Mouse (Mus musculus) gastrocnemius, postnatal 36 days (tissue): ENCODE results near the gene Best2. TPM values are rescaled to one million over a fixed set of nuclear protein-coding genes. Genes with fewer than 3 reads are reported as not detected.
A peak's percentile ranks its signal among the peaks of the same experiment; 100 is the strongest.

Experiments
- DNase-seq, 2 experiments: peaks; one replicate each; pipeline ENCODE4 v3.0.0; 2022
- intact Hi-C: fragments of 180-260 bp; cut with DNase I; formaldehyde crosslinking; loops from one replicate; pipeline ENCODE4 v1.15.1; 2025
- total RNA-seq, 2 experiments: library from RNA; stranded (reverse); gene quantifications; 2 replicates each; pipeline ENCODE4 v1.2.3; 2021

Gene Best2
- total RNA-seq, 2 experiments from 2014 or later, result not detected

- intact Hi-C loops, result no loop called here
- DNase-seq, result no peak
Measured at GRCm38 (mm10) chr8:84985049-84985683, 29.2 kb downstream of the Best2 start.

GRCm38 (mm10) chr8:84984294-84985048, 29.9 kb downstream of the Best2 start:
- intact Hi-C loops, result no loop called here
- DNase-seq, result no peak

GRCm38 (mm10) chr8:84982499-84983011, 31.8 kb downstream of the Best2 start:
- DNase-seq, result no peak
- intact Hi-C loops, result no loop called here

- intact Hi-C loops, result no loop called here
- no peak for DNase-seq
Measured at GRCm38 (mm10) chr8:84981644-84982498, 32.5 kb downstream of the Best2 start.

- intact Hi-C loops, result no loop called here
- DNase-seq, result peak; percentile 59 to 64
Measured at GRCm38 (mm10) chr8:84980622-84981358, 33.5 kb downstream of the Best2 start.

- peak; percentile 88 to 89 for DNase-seq
- intact Hi-C loops, result no loop called here
Measured at GRCm38 (mm10) chr8:84979599-84980421, 34.5 kb downstream of the Best2 start.

- intact Hi-C loops, result no loop called here
- peak; percentile 95 for DNase-seq
Measured at GRCm38 (mm10) chr8:84978248-84978940, 35.9 kb downstream of the Best2 start, which contains the start of gene Junb. Junb (minus strand) TSS chr8:84978718.

GRCm38 (mm10) chr8:84977435-84978247, 36.7 kb downstream of the Best2 start:
- peak; percentile 44 to 73 for DNase-seq
- intact Hi-C loops, result no loop called here

- DNase-seq, result no peak
- intact Hi-C loops, result no loop called here
Measured at GRCm38 (mm10) chr8:84976763-84977434, 37.4 kb downstream of the Best2 start.

- intact Hi-C loops, result no loop called here
- peak; percentile 93 to 94 for DNase-seq
Measured at GRCm38 (mm10) chr8:84976031-84976762, 38.1 kb downstream of the Best2 start.

- intact Hi-C loops, result no loop called here
- no peak for DNase-seq
Measured at GRCm38 (mm10) chr8:84975434-84975833, 38.9 kb downstream of the Best2 start.

- no peak for DNase-seq
- intact Hi-C loops, result loop anchor here (1.0 kb wide), 1 partner anchor 16 kb away; the partner anchor contains the start of gene Hook2
Measured at GRCm38 (mm10) chr8:84974543-84975142, 39.7 kb downstream of the Best2 start.

- intact Hi-C loops, result loop anchor here (1.0 kb wide), 1 partner anchor 16 kb away; the partner anchor contains the start of gene Hook2
- peak in 1 of 2 experiments; percentile 42 for DNase-seq
Measured at GRCm38 (mm10) chr8:84973803-84974542, 40.4 kb downstream of the Best2 start.

GRCm38 (mm10) chr8:84973079-84973478, 41.3 kb downstream of the Best2 start:
- intact Hi-C loops, result no loop called here
- no peak for DNase-seq

- intact Hi-C loops, result no loop called here
Measured at GRCm38 (mm10) chr8:84970913-84971312, 43.4 kb downstream of the Best2 start.

More at GRCm38 (mm10) chr8:84970913-84971312, 43.4 kb downstream of the Best2 start:
- DNase-seq, result no peak
